15 mouse cellular contexts compared by ENCODE assay signal in the genomic region with DNA sequence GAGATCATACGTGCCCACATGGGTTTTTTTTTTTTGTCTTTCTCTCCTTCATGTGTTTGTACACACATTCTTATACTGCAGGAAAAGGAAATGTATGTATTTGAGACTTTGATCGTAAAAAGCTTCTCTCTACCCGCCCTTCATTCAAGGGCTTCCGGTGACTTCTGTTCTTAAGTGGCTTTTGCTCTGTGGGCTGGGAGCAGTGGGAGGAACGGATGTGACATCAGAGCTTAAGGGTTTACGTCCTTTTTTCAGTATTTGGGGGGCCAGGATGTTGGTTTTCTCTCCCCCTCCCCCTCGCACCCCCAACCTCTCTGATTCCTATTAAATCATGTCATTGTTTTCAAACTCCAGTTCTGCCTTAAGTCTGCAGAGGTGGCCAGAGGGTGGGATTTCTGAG.
DNase-seq lines count a peak whose midpoint lies in the region; ATAC-seq and TF ChIP-seq lines count a peak whose summit lies in the region.
"Had no signal": no experiment of that assay in that cellular context is flagged by ENCODE, and none has a peak within 500 bp of the region (broad histone marks: within the 10 kb centered on the region; RNA-seq: fewer than 3 reads in every experiment).

No protein-coding gene starts in this region.

- no peak overlapping the region for H3K4me3 ChIP-seq in kidney, postnatal 0 days (replicated peaks; ENCODE audit: low read depth, low read length)
- H3K4me3 ChIP-seq in hindbrain, embryonic 12.5 days: no peak overlapping the region
- no peak overlapping the region for H3K4me3 ChIP-seq in forebrain, embryonic 16.5 days (replicated peaks; ENCODE audit: low read length)
- H3K4me3 ChIP-seq: embryonic facial prominence, embryonic 12.5 days; heart, embryonic 12.5 days; limb, embryonic 15.5 days had no signal

- no peaks in the 10 kb centered on the region for H3K4me1 ChIP-seq in kidney, postnatal 0 days (replicated peaks; ENCODE audit: insufficient read depth, low read length)
- H3K4me1 ChIP-seq in hindbrain, embryonic 12.5 days: peaks cover 11% of the 10 kb centered on the region
- H3K4me1 ChIP-seq in forebrain, embryonic 16.5 days (replicated peaks; ENCODE audit: control insufficient read depth, insufficient read depth, low read length): peaks cover 25% of the 10 kb centered on the region

- no peak overlapping the region for H3K9ac ChIP-seq in kidney, postnatal 0 days (ENCODE audit: low read depth, low read length)
- no peak overlapping the region for H3K9ac ChIP-seq in hindbrain, embryonic 12.5 days
- H3K9ac ChIP-seq in forebrain, embryonic 16.5 days (replicated peaks; ENCODE audit: low read depth, low read length): no peak overlapping the region
- H3K9ac ChIP-seq: embryonic facial prominence, embryonic 12.5 days; heart, embryonic 12.5 days; limb, embryonic 15.5 days had no signal

- DNase-seq in kidney, postnatal 0 days (ENCODE audit: low spot score): peak; percentile 82
- DNase-seq in kidney, adult 11 months: no peak
- DNase-seq in CD4-positive, CD25-positive, alpha-beta regulatory T cell, adult 2 months (ENCODE audit: low read depth, low spot score): peak; percentile 87
- DNase-seq in thymus, adult 18-20 months: peak; percentile 21 to 56
- DNase-seq in urinary bladder, adult 18-20 months (ENCODE audit: low spot score in 2 of 2): no peak
- DNase-seq: adrenal gland, adult 8-10 months; cerebellum, adult 9-11 months; kidney, postnatal 10 days; lung, postnatal 14 days had no signal

- H3K4me2 ChIP-seq in kidney, postnatal 0 days (ENCODE audit: low read length): no peak overlapping the region
- H3K4me2 ChIP-seq in hindbrain, embryonic 12.5 days (replicated peaks): no peak overlapping the region
- no peak overlapping the region for H3K4me2 ChIP-seq in forebrain, embryonic 16.5 days (ENCODE audit: low read length)
- H3K4me2 ChIP-seq: embryonic facial prominence, embryonic 12.5 days; heart, embryonic 12.5 days; limb, embryonic 15.5 days had no signal

- H3K27me3 ChIP-seq in kidney, postnatal 0 days (ENCODE audit: insufficient read depth, low read length): no peaks in the 10 kb centered on the region
- no peaks in the 10 kb centered on the region for H3K27me3 ChIP-seq in hindbrain, embryonic 12.5 days
- peaks cover 14% of the 10 kb centered on the region for H3K27me3 ChIP-seq in forebrain, embryonic 16.5 days (replicated peaks; ENCODE audit: control insufficient read depth, insufficient read depth, low read length)
- H3K27me3 ChIP-seq: embryonic facial prominence, embryonic 12.5 days; heart, embryonic 12.5 days; limb, embryonic 15.5 days had no signal

- H3K27ac ChIP-seq in kidney, postnatal 0 days: peak overlapping the region; percentile 25; the same call in 1 of the 2 replicates
- no peak overlapping the region for H3K27ac ChIP-seq in hindbrain, embryonic 12.5 days
- no peak overlapping the region for H3K27ac ChIP-seq in forebrain, embryonic 16.5 days (ENCODE audit: low read length)
- H3K27ac ChIP-seq: embryonic facial prominence, embryonic 12.5 days had no signal

- peaks cover 29% of the 10 kb centered on the region for H3K36me3 ChIP-seq in kidney, postnatal 0 days (ENCODE audit: insufficient read depth, low read length)
- peaks cover 22% of the 10 kb centered on the region for H3K36me3 ChIP-seq in hindbrain, embryonic 12.5 days
- H3K36me3 ChIP-seq in forebrain, embryonic 16.5 days (ENCODE audit: control insufficient read depth, insufficient read depth): no peaks in the 10 kb centered on the region

- no peak for ATAC-seq in kidney, postnatal 0 days (replicated peaks; ENCODE audit: low FRiP score, low read depth)
- ATAC-seq in inflammation-experienced regulatory T-cells, adult 6 months: peak; percentile 95
- ATAC-seq in hindbrain, embryonic 12.5 days (ENCODE audit: low FRiP score): no peak
- ATAC-seq in forebrain, embryonic 16.5 days: no peak

- 46% methylated on average over 7 of the region's 7 CpGs for WGBS in kidney, postnatal 0 days
- 85% methylated on average over 7 of the region's 7 CpGs for WGBS in hindbrain, embryonic 12.5 days
- 73% methylated on average over 7 of the region's 7 CpGs for WGBS in forebrain, embryonic 16.5 days

- TF ChIP-seq CTCF in kidney, postnatal 0 days (IDR thresholded peaks at IDR 0.05; ENCODE audit: low read depth): no peak

- H3K9me3 ChIP-seq in kidney, postnatal 0 days (replicated peaks; ENCODE audit: low read length): no peaks in the 10 kb centered on the region
- H3K9me3 ChIP-seq in hindbrain, embryonic 12.5 days (replicated peaks): no peaks in the 10 kb centered on the region
- H3K9me3 ChIP-seq in forebrain, embryonic 16.5 days (ENCODE audit: control insufficient read depth, low read length): no peaks in the 10 kb centered on the region
- H3K9me3 ChIP-seq: embryonic facial prominence, embryonic 12.5 days; heart, embryonic 12.5 days; limb, embryonic 15.5 days had no signal

Comparison
In these comparisons a context has a peak if more than half of its experiments do, and no peak if none do; other contexts are left out.
1. DNase-seq: peak in kidney, postnatal 0 days (single experiment), CD4-positive, CD25-positive, alpha-beta regulatory T cell, adult 2 months (single experiment) and thymus, adult 18-20 months (2 of 2); none in kidney, adult 11 months (single experiment) and urinary bladder, adult 18-20 months (0 of 2).